Mouse (Mus musculus) macrophage (primary cell): ENCODE measurements at regions not wholly inside any gene's neighbourhood (a gene's known extent, or its start where the extent isn't known, plus 50 kb on each side); places are given as distances from the start of the nearest gene placed in this dataset.
"Not testable (repeated sequence)": the region's sequence is repeated elsewhere in the genome, so short reads cannot be mapped to it uniquely, and the experiment has no call there.

Experiments
- H3K27ac ChIP-seq: fragments of 350-480 bp; formaldehyde crosslinking; 2 replicates; pipeline ENCODE4 v1.9.0; 2021
- H3K36me3 ChIP-seq: fragments of 350-480 bp; formaldehyde crosslinking; 2 replicates; pipeline ENCODE4 v1.9.0; 2021; ENCODE audit errors: inconsistent target
- H3K4me3 ChIP-seq: fragments of 350-480 bp; formaldehyde crosslinking; 2 replicates; pipeline ENCODE4 v1.9.0; 2021; ENCODE audit errors: inconsistent target
- H3K79me2 ChIP-seq: fragments of 350-480 bp; formaldehyde crosslinking; 2 replicates; pipeline ENCODE4 v1.9.0; 2021; ENCODE audit errors: inconsistent target
- WGBS: methylation state at CpG from one replicate; pipeline ENCODE4 v1.1.7; 2026; ENCODE audit warnings: inconsistent platforms; ENCODE audit not compliant: missing documents; 5-methylcytosine and 5-hydroxymethylcytosine counted together

DNA sequence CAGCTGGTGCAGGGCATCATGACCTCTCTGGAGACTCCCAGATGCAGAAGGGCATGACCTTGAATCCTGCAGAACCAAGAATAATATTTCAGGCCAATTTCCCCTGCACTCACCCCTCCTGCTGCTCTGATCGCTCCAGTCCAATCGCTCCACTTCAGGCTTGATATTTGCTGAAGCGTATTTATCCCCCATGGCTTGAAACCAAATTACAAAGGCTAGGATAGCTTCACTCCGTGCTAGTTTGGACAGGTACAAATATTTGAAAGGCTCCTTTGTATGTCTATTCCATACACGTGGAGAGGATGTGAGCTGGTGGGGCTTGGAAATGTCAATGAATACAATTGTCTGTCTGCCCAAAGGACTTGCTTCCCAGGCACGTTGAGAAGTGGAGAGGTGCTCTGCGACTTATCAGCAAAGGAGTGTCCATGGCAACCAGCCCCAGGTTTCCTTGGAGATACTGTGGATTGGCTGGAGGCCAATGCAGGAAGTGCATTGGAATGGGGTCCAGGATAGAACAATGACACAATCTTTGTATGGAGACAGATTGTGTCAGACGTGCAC is 201.8 kb upstream of the Tmc3 start:
- no peaks in the 10 kb centered on the region for H3K79me2 ChIP-seq
- no peak overlapping the region for H3K27ac ChIP-seq
- H3K36me3 ChIP-seq, result no peaks in the 10 kb centered on the region
- 64% methylated on average over 8 of the region's 8 CpGs for WGBS
- H3K4me3 ChIP-seq, result no peak overlapping the region

DNA sequence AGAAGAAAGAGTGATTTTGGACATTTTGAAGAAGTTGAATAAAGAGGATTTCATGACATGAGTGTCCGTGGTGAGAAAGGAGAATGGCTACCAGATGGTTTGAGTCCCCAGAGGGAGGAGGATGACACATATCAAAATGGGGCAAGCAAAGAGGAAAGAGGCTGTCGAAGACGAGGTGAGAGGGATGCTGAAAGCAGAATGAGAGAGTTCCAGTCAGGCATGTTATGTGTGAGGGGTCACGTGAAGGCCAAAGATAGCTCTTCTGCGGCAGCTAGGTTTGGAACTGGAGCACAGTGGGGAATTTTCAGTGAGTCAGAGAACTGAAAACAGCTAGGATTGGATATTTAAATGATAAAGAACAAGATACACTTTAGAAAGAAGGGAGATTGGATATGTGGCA is 193.3 kb upstream of the Tmc3 start:
- H3K79me2 ChIP-seq, result no peaks in the 10 kb centered on the region
- no peaks in the 10 kb centered on the region for H3K36me3 ChIP-seq
- no peak overlapping the region for H3K4me3 ChIP-seq
- 78% methylated on average over 5 of the region's 5 CpGs for WGBS
- H3K27ac ChIP-seq, result no peak overlapping the region

GRCm38 (mm10) chr7:83392181-83392580 is 192.5 kb upstream of the Tmc3 start:
- Histone ChIP-seq H3K27ac (no peak overlapping the region), H3K36me3 (no peaks in the 10 kb centered on the region), H3K79me2 (no peaks in the 10 kb centered on the region), H3K4me3 (no peak overlapping the region)
- 96% methylated on average over 2 of the region's 2 CpGs for WGBS

- H3K79me2 ChIP-seq, result no peaks in the 10 kb centered on the region
These were observed 192.1 kb upstream of the Tmc3 start for GRCm38 (mm10) chr7:83392625-83393024.

DNA sequence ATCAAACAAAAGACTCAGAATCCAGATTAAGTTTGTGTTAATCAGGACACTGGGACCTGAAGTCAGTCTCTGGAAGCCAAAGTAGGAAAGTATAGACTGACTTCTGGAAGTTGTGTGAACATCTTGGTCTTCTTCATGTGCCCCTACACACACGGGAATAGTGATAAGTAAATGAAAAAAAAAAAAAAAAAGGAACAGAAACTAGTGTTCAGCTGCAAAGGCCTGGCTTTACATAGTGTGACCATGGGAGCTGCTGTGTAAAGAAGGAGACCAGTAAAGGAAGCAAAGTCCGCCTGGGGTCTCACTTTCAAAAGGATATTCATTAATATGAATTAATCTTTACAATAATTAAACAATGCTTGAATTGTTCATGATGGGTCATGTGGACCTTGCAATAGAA is 190.6 kb upstream of the Tmc3 start:
- Histone ChIP-seq H3K79me2 (no peaks in the 10 kb centered on the region), H3K4me3 (no peak overlapping the region), H3K27ac (no peak overlapping the region), H3K36me3 (no peaks in the 10 kb centered on the region)
- WGBS, result 13% methylated on average over 2 of the region's 2 CpGs

More at GRCm38 (mm10) chr7:83392625-83393024, 192.1 kb upstream of the Tmc3 start:
- Histone ChIP-seq H3K27ac (no peak overlapping the region), H3K4me3 (no peak overlapping the region), H3K36me3 (no peaks in the 10 kb centered on the region)

DNA sequence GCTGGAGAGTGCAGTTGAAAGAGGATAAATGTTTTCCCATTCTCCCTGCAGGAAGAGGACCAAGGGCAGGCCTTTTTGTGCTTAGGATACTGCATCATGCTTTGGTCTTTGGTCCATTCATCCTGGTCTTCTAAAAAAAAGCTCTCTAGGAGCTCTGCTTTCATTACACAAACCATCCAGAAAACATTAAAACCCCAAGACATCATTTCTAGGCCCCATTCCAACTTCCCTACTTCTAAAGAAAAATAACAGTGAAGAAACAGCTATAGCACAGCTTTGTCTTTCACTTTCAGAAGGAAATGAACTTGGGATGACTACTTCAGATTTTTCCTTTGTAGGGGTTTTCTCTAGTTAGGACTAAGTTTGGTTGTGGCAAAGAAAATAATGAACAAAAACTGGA is 185.1 kb upstream of the Tmc3 start:
- Histone ChIP-seq H3K36me3 (no peaks in the 10 kb centered on the region), H3K27ac (no peak overlapping the region), H3K4me3 (no peak overlapping the region), H3K79me2 (no peaks in the 10 kb centered on the region)

- Histone ChIP-seq H3K79me2 (no peaks in the 10 kb centered on the region), H3K4me3 (no peak overlapping the region), H3K27ac (no peak overlapping the region), H3K36me3 (no peaks in the 10 kb centered on the region)
- 84% methylated on average over 5 of the region's 5 CpGs for WGBS
These were observed 183.7 kb upstream of the Tmc3 start for GRCm38 (mm10) chr7:83401001-83401400.

DNA sequence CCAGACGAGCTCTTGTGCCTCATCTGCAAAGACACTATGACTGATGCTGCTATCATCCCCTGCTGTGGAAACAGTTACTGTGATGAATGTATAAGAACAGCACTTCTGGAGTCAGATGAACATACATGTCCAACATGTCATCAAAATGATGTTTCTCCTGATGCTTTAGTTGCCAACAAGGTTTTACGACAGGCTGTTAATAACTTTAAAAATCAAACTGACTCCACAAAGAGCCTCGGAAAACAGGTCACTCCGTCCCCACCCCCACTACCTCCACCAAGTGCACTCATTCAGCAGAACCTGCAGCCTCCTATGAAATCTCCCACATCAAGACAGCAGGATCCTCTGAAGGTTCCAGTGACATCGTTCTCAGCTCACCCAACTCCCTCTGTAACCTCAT is 172.0 kb upstream of the Tmc3 start:
- H3K27ac ChIP-seq, H3K4me3 ChIP-seq, H3K36me3 ChIP-seq, H3K79me2 ChIP-seq: not testable (repeated sequence)
- WGBS, result 91% methylated on average over 5 of the region's 5 CpGs

- no peak overlapping the region for H3K27ac ChIP-seq
- WGBS, result 73% methylated on average over 3 of the region's 3 CpGs
- no peak overlapping the region for H3K4me3 ChIP-seq
- no peaks in the 10 kb centered on the region for H3K36me3 ChIP-seq
- no peaks in the 10 kb centered on the region for H3K79me2 ChIP-seq
These were observed 154.7 kb upstream of the Tmc3 start for GRCm38 (mm10) chr7:83429929-83430556.

- 55% methylated on average over 2 of the region's 2 CpGs for WGBS
- H3K27ac ChIP-seq, result no peak overlapping the region
- no peak overlapping the region for H3K4me3 ChIP-seq
- no peaks in the 10 kb centered on the region for H3K36me3 ChIP-seq
- H3K79me2 ChIP-seq, result no peaks in the 10 kb centered on the region
These were observed 153.6 kb upstream of the Tmc3 start for GRCm38 (mm10) chr7:83431094-83431493.

- WGBS, result 100% methylated on average over 1 of the region's 1 CpGs
- Histone ChIP-seq H3K4me3 (no peak overlapping the region), H3K36me3 (no peaks in the 10 kb centered on the region), H3K27ac (no peak overlapping the region), H3K79me2 (no peaks in the 10 kb centered on the region)
These were observed 151.9 kb upstream of the Tmc3 start for GRCm38 (mm10) chr7:83432843-83433242.

- Histone ChIP-seq H3K4me3 (no peak overlapping the region), H3K36me3 (no peaks in the 10 kb centered on the region), H3K27ac (no peak overlapping the region), H3K79me2 (no peaks in the 10 kb centered on the region)
- 77% methylated on average over 5 of the region's 5 CpGs for WGBS
These were observed 150.6 kb upstream of the Tmc3 start for GRCm38 (mm10) chr7:83433959-83434715.

DNA sequence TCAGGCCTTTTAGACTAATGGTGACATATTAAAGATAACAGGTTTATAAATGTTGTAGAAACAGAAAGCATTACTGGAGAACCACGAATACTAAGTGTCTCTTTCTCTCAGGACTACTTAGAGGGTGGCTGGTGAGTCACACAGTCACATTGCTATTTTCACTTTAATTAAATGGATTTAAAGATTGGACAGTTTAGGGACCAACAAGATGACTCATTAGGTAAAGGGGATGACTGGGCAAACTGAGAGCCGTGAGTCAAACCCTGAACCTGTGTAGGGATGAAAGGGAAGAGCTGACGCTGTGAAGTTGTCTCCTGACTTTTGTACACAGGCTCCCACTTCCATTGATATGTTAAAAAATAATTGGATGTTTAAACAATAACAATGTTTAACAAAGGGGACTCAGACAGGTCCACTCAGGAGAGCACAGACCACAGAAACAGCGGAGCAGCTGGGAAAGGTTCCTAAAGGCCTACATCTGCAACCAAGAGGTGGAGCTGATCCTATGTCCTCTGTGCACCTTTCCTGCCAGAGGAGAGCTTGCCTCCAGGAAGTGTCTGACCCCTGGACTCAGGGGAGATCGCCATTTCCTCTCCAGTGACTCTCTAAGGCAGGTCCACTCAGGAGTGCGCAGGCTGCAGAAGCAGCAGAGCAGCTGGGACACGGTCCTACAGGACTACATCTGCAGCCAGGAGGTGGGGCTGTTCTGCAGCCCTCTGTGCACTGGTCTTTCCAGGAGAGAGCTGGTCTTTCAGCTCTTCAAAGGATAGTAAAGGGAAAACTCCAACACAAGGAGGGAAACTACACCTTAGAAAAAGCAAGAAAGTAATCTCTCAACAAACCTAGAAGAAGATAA is 146.0 kb upstream of the Tmc3 start:
- no peak overlapping the region for H3K4me3 ChIP-seq
- no peaks in the 10 kb centered on the region for H3K79me2 ChIP-seq
- WGBS, result 67% methylated on average over 7 of the region's 7 CpGs
- no peaks in the 10 kb centered on the region for H3K36me3 ChIP-seq
- H3K27ac ChIP-seq, result no peak overlapping the region

DNA sequence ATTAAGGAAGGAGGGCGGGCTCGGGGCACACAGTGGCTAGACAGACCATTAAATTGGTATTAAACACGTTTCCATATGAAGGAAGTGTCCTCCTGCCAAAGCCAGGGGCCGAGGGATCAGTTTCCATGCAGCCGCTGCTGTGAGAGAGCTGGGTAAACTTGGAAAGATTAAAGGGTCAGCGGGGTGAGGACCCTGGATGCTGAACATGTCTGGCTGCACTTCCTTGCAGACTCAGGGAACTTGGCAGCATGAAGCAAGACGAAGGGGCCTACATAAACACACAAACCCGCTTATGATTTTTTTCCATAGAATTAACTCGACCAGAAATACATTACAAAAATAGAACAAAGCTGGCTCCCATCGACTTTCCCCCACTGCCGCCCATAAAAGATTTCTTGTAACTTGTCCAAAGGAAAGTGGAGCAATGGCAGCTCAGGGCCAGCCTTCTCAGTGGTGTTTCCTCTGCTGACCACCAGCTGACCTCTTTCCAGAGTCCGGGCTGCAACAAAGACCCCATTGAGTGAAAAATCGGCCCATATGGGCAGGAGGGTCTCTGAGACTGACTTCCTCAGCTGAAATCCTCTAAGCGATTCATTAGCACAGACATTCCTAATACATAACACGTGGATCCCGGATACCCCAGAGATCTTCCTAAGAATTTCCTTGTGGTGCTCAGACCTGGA is 141.0 kb upstream of the Tmc3 start:
- no peaks in the 10 kb centered on the region for H3K36me3 ChIP-seq
- H3K79me2 ChIP-seq, result no peaks in the 10 kb centered on the region
- H3K27ac ChIP-seq, result no peak overlapping the region
- H3K4me3 ChIP-seq, result no peak overlapping the region
- WGBS, result 85% methylated on average over 16 of the region's 16 CpGs
